Mouse (Mus musculus) stomach, embryonic 16.5 days (tissue): ENCODE measurements around the gene Armc7. TPM values are rescaled to one million over a fixed set of nuclear protein-coding genes. Genes with fewer than 3 reads are reported as not detected.
"Not testable (repeated sequence)": the region's sequence is repeated elsewhere in the genome, so short reads cannot be mapped to it uniquely, and the experiment has no call there.

Experiments
- ATAC-seq: fragments of 200-750 bp; cut with Nextera tagmentation; 2 replicates; pipeline ENCODE4 v1.8.0; 2017; ENCODE audit warnings: moderate number of reproducible peaks, moderate TSS enrichment; ENCODE audit not compliant: insufficient read depth, low FRiP score
- H3K27ac ChIP-seq: fragments of 300-500 bp; sonication (generic); 2 replicates; pipeline ENCODE4 v1.5.1; 2014; ENCODE audit warnings: low read length
- H3K27me3 ChIP-seq: fragments of 300-500 bp; sonication (generic); 2 replicates; pipeline ENCODE4 v1.6.1; 2014; ENCODE audit warnings: low read length, control low read depth, mixed read lengths; ENCODE audit not compliant: control insufficient read depth, insufficient read depth
- H3K36me3 ChIP-seq: fragments of 300-500 bp; sonication (generic); 2 replicates; pipeline ENCODE4 v1.6.1; 2014; ENCODE audit warnings: low read length; ENCODE audit not compliant: control insufficient read depth, insufficient read depth
- H3K4me1 ChIP-seq: fragments of 300-500 bp; sonication (generic); 2 replicates; pipeline ENCODE4 v1.6.1; 2014; ENCODE audit warnings: low read length, control low read depth, mixed read lengths; ENCODE audit not compliant: control insufficient read depth, insufficient read depth
- H3K4me2 ChIP-seq: fragments of 300-500 bp; sonication (generic); 2 replicates; pipeline ENCODE4 v1.6.1; 2014; ENCODE audit warnings: low read depth, low read length, mixed read lengths
- H3K4me3 ChIP-seq: fragments of 300-500 bp; sonication (generic); replicated peaks from 2 replicates; pipeline ENCODE4 v1.5.1; 2014; ENCODE audit warnings: mild to moderate bottlenecking, low read length
- H3K9ac ChIP-seq: fragments of 300-500 bp; sonication (generic); 2 replicates; pipeline ENCODE4 v1.6.1; 2014; ENCODE audit warnings: low read length
- H3K9me3 ChIP-seq: fragments of 300-500 bp; sonication (generic); replicated peaks from 2 replicates; pipeline ENCODE4 v1.6.1; 2016; ENCODE audit warnings: low read length, control low read depth; ENCODE audit not compliant: control insufficient read depth
- WGBS: fragments of 180-500 bp; shearing (Covaris S2); extraction: QIAGEN DNeasy Blood & Tissue Kit; methylation state at CpG from one replicate; pipeline ENCODE4 v1.1.7; 2014; 5-methylcytosine and 5-hydroxymethylcytosine counted together
- polyA plus RNA-seq: library from polyadenylated mRNA; unstranded; fragments of >200 nt; fragmentation: Nextera tagmentation; extraction: Ambion mirVana; gene quantifications from 2 replicates; pipeline ENCODE4 v1.2.1, GENCODE M21; 2015

Gene Armc7
- polyA plus RNA-seq, 1 experiment from 2014 or later: 7.9 TPM

GRCm38 (mm10) chr11:115521080-115521479 is 45.6 kb downstream of the Armc7 start:
- no peak overlapping the region for H3K9ac ChIP-seq
- H3K36me3 ChIP-seq: peaks cover 15% of the 10 kb centered on the region; the same call in 1 of the 2 replicates
- H3K4me1 ChIP-seq: no peaks in the 10 kb centered on the region
- no peaks in the 10 kb centered on the region for H3K27me3 ChIP-seq
- H3K27ac ChIP-seq: no peak overlapping the region
- ATAC-seq: no peak
- 84% methylated on average over 4 of the region's 4 CpGs for WGBS
- H3K9me3 ChIP-seq: no peaks in the 10 kb centered on the region
- no peak overlapping the region for H3K4me2 ChIP-seq
- H3K4me3 ChIP-seq: no peak overlapping the region

- Histone ChIP-seq H3K36me3 (peaks cover 21% of the 10 kb centered on the region), H3K27me3 (no peaks in the 10 kb centered on the region), H3K4me2 (no peak overlapping the region), H3K9ac (no peak overlapping the region), H3K4me3 (no peak overlapping the region), H3K4me1 (no peaks in the 10 kb centered on the region), H3K9me3 (no peaks in the 10 kb centered on the region), H3K27ac (no peak overlapping the region)
- 87% methylated on average over 2 of the region's 2 CpGs for WGBS
- no peak for ATAC-seq
Measured at GRCm38 (mm10) chr11:115522238-115522637, 46.8 kb downstream of the Armc7 start.

- H3K27me3 ChIP-seq: no peaks in the 10 kb centered on the region
- no peaks in the 10 kb centered on the region for H3K4me1 ChIP-seq
- no peaks in the 10 kb centered on the region for H3K9me3 ChIP-seq
- WGBS: 73% methylated on average over 2 of the region's 2 CpGs
- no peak overlapping the region for H3K4me3 ChIP-seq
- no peak for ATAC-seq
- H3K4me2 ChIP-seq: no peak overlapping the region
- H3K27ac ChIP-seq: no peak overlapping the region
- no peak overlapping the region for H3K9ac ChIP-seq
- peaks cover 25% of the 10 kb centered on the region for H3K36me3 ChIP-seq
Measured at GRCm38 (mm10) chr11:115522703-115523102, 47.2 kb downstream of the Armc7 start.

GRCm38 (mm10) chr11:115526446-115526845 is 51.0 kb downstream of the Armc7 start:
- not testable (repeated sequence) for H3K9me3 ChIP-seq, H3K9ac ChIP-seq, H3K4me2 ChIP-seq, H3K27ac ChIP-seq, H3K4me3 ChIP-seq, H3K27me3 ChIP-seq, ATAC-seq, H3K4me1 ChIP-seq
- peaks cover 31% of the 10 kb centered on the region for H3K36me3 ChIP-seq
- 71% methylated on average over 3 of the region's 3 CpGs for WGBS

- H3K4me1 ChIP-seq: peaks cover 3% of the 10 kb centered on the region; the same call in 1 of the 2 replicates
Measured at GRCm38 (mm10) chr11:115534759-115535371, 59.4 kb downstream of the Armc7 start.

GRCm38 (mm10) chr11:115535401-115536037 is 60.1 kb downstream of the Armc7 start:
- Histone ChIP-seq H3K4me2 (peak overlapping the region; percentile 87), H3K4me3 (peak overlapping the region; percentile 94), H3K36me3 (peaks cover 14% of the 10 kb centered on the region; the same call in 1 of the 2 replicates), H3K9ac (peak overlapping the region; percentile 99), H3K4me1 (peaks cover 3% of the 10 kb centered on the region; the same call in 1 of the 2 replicates), H3K9me3 (no peaks in the 10 kb centered on the region), H3K27me3 (no peaks in the 10 kb centered on the region), H3K27ac (peak overlapping the region; percentile 100)
- WGBS: under 1% methylated on average over 84 of the region's 84 CpGs
- ATAC-seq: peak; percentile 77

More at GRCm38 (mm10) chr11:115534759-115535371, 59.4 kb downstream of the Armc7 start:
- H3K4me3 ChIP-seq: peak overlapping the region; percentile 94
- no peaks in the 10 kb centered on the region for H3K27me3 ChIP-seq
- H3K4me2 ChIP-seq: peak overlapping the region; percentile 87
- ATAC-seq: no peak
- no peaks in the 10 kb centered on the region for H3K9me3 ChIP-seq
- H3K27ac ChIP-seq: peak overlapping the region; percentile 100
- H3K9ac ChIP-seq: peak overlapping the region; percentile 99
- 3% methylated on average over 11 of the region's 11 CpGs for WGBS
- peaks cover 14% of the 10 kb centered on the region; the same call in 1 of the 2 replicates for H3K36me3 ChIP-seq

GRCm38 (mm10) chr11:115536038-115536681 is 60.7 kb downstream of the Armc7 start, which contains the start of gene Sumo2:
TSS of gene Sumo2 (minus strand) at chr11:115536276.
- Histone ChIP-seq H3K27ac (peak within 1 kb of the TSS; percentile 100), H3K4me1 (peaks cover 3% of the 10 kb centered on the region; the same call in 1 of the 2 replicates), H3K9me3 (no peaks in the 10 kb centered on the region), H3K4me2 (peak within 1 kb of the TSS; percentile 87), H3K4me3 (peak within 1 kb of the TSS; percentile 94), H3K9ac (peak within 1 kb of the TSS; percentile 99), H3K36me3 (peaks cover 14% of the 10 kb centered on the region; the same call in 1 of the 2 replicates), H3K27me3 (no peaks in the 10 kb centered on the region)
- ATAC-seq: peak; percentile 90
- WGBS: under 1% methylated on average over 59 of the region's 70 CpGs

- no peak for ATAC-seq
- Histone ChIP-seq H3K36me3 (peaks cover 8% of the 10 kb centered on the region; the same call in 1 of the 2 replicates), H3K27me3 (no peaks in the 10 kb centered on the region), H3K9me3 (no peaks in the 10 kb centered on the region), H3K27ac (peak overlapping the region; percentile 100), H3K4me1 (peaks cover 3% of the 10 kb centered on the region; the same call in 1 of the 2 replicates), H3K4me3 (no peak overlapping the region; the same call in 1 of the 2 replicates), H3K4me2 (peak overlapping the region; percentile 52; the same call in 1 of the 2 replicates), H3K9ac (peak overlapping the region; percentile 40; the same call in 1 of the 2 replicates)
- 75% methylated on average over 10 of the region's 10 CpGs for WGBS
Measured at GRCm38 (mm10) chr11:115536856-115537568, 61.5 kb downstream of the Armc7 start.
